Mouse (Mus musculus) frontal cortex, postnatal 10 days (tissue): ENCODE results near the gene Aldh1l1.

Experiments used
- DNase-seq, 2 experiments: peaks; one replicate each; pipeline ENCODE4 v3.0.0; 2022; ENCODE audit warnings: low spot score in 2 of 2, mixed read lengths in 1 of 2

Aldh1l1 gene

DNA sequence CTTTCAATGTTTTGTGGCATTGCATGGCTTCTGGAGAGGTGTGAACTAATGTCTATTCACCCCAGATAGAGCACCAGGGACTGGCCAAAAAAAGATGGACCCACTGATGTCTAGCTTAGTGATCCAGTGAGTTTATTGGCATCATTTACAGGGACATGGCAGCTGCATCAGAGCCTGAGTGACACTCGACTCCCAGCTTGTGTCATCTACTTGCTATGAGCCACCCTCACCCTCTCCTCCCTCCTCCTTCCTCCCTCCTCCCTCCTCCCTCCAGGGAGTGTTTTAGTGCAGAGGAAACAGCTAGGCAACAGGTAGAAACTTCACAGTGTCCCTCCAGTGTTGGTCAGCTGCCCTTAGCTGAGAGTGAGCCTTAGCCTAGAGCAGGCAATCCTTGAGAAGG lies 108.7 kb downstream of the Aldh1l1 start:
- DNase-seq = no peak

DNA sequence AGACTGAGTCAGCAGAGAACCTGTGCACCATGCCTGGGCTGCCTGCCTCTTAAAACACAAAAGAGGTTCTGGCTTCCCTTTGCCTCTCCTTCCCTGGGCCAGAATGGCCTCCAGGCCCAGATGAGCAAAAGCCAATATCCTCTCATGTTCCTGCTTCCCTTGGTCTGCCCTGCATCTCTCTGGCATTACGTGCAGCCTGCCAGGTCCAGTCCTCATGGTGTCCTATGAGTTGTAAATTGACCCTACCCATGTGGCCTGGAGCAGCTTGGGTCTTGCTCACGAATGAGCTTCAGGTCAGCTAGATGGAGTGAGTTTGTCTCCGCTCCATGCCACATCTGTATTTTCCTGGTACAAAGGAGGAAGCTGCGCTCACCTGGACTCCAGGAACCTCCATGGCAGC lies 110.8 kb downstream of the Aldh1l1 start:
- no peak for DNase-seq

GRCm38 (mm10) chr6:90597592-90597991 lies 111.4 kb downstream of the Aldh1l1 start:
- DNase-seq = no peak

DNA sequence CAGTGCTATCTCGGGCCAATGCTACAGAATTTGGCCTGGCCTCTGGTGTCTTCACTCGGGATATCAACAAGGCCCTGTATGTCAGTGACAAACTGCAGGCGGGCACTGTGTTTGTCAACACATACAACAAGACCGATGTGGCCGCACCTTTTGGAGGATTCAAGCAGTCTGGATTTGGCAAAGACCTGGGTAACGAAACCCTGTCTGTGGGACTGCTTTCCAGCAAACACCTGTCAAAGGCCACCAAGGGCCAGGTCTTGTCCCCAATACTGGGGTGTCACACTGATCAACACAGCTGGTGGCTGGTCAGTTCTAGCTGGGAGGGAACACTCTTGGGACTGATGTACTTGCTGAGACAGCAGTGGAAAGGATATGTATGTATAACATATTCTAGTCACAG lies 112.0 kb downstream of the Aldh1l1 start:
- no peak for DNase-seq

- no peak for DNase-seq
Measured at GRCm38 (mm10) chr6:90600351-90600750, 114.1 kb downstream of the Aldh1l1 start.

DNA sequence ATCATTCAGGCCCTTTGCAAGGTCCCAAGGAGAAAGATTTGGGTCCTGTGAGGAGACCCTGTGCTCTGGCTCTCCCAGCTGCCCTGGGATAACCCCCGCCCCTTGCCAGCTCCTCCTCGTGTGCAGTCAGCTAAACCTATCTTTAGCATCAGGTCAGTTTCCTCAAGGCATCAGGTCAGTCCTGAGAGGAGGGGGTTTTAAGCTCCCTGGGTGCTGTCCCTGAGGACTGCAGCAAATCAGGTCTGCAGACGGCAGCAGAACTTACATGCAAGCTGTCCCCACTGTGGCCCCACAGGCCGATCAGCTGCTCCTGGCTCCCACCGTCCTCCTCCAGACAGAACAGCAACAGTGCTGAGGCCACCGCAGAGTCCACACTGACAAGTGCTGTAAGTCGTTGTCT lies 115.5 kb downstream of the Aldh1l1 start:
- no peak for DNase-seq

DNA sequence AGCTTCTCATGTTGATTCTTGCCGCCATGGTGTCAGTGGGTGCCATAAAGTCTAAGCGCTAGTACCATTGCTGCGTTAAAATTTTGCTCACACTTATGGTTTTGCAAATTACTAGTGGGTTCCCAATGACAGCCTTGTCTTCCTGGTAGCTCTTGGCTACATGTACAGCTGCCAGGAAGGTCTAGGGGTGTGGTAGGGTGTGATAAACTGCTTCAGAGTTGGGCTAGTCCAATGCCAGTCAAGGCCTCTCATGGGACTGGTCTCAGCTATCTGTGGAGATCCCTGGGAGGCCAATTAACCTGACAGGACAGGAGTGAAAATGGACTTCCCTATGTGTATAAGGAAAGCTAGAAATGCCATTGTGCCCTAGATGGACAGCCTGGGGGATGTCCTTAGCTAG lies 116.1 kb downstream of the Aldh1l1 start:
- DNase-seq = no peak

- no peak for DNase-seq
Measured at GRCm38 (mm10) chr6:90603126-90603525, 116.9 kb downstream of the Aldh1l1 start.

DNA sequence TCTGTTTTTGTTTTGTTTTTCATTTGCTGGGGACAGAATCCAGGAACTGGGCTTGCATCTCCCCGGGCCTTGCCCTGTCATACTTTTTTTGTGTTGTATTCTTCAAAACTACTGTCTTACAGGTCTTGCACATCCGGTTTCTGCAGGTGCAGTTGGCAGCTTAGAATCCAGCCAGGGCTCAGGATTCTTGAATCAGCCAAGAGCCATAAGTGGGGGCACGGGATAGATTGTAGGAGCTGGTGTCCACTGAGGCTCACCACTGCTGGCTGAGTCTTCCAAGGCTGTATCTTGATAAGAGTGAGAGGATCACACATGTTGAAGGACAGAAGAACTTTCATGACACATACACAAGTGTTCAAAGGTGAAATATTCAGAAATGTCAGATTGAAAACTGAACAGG lies 117.9 kb downstream of the Aldh1l1 start:
- DNase-seq = no peak

DNA sequence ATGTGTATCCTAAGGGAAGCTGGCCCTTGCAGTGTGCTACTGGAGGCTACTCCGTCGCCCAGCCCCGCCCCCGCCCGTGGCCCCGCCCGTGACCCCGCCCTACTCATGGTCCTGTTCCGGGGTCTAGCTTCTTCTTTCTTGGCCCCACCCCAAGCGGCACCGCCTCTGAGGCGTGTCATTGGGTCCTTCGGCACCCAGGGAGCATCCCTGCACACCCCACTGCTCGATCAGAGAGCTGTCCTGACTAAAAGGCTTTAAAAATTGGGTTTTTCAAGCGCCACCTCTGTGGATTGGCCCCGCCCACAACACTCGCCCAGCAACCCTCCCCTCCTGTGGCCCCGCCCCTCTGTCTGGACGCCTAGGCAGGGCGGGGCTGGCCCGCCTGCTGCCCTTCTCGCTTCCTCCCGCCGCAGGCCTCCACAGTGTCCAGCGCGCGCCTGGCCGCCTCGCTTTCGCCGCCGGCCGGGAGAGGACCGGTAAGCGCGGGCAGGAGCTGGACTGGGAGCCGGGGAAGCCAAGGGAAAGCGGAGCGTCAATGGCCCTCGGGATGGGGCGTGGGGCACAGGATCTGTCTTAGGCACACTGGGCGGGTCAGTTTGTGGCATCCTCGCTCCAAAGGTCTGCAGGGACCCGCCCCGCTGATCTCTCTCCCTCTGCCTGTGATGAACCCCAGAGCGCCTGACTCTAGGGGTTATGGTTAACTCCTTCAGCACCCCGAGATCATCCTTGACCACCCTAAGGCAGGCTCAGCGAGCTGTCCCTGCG lies 118.5 kb downstream of the Aldh1l1 start, which contains the start of gene Slc41a3:
Gene Slc41a3 (plus strand): TSS at position 193 of the 765 bp plus-strand sequence.
- peak; percentile 79 to 82 for DNase-seq

DNA sequence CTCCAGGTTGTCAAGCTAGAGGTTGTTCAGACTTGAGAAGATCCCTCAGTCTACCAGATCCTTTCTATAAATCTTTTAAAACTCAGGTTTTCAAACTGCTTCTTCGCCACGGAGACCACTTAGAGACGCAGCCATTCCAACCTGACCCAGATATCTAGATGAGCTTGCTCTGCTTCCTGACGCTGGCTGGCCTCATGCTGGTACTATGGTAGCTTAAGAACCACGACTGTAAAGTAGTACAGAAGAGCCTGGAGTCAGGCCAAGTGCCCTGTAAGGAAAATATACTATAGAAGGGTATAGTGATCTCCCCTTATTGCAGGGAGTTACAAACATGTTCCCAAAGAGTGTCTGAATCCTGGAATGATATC lies 119.1 kb downstream of the Aldh1l1 start:
- no peak for DNase-seq

- DNase-seq = peak in 1 of 2 experiments; percentile 57
Measured at GRCm38 (mm10) chr6:90606538-90606937, 120.3 kb downstream of the Aldh1l1 start.

DNA sequence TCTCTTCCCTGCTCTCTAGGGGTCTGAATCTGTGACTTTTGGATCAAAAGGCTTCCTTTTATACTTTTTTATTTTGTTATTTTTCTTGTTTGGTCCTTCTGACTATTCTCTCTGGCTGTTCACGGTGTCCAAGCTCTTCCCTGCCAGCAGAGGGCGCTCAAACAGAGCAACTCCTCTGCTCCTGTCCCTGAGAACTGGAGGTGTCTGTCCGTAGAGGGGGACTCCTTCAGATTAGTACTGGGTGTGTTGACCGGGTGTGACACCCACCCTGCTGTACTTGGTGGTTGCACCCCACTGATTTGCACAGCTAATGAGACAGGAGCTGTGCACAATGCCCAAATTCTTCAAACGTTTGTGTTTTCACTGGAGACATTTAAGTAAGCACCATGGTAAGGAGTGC lies 121.0 kb downstream of the Aldh1l1 start:
- peak in 1 of 2 experiments; percentile 54 for DNase-seq

DNA sequence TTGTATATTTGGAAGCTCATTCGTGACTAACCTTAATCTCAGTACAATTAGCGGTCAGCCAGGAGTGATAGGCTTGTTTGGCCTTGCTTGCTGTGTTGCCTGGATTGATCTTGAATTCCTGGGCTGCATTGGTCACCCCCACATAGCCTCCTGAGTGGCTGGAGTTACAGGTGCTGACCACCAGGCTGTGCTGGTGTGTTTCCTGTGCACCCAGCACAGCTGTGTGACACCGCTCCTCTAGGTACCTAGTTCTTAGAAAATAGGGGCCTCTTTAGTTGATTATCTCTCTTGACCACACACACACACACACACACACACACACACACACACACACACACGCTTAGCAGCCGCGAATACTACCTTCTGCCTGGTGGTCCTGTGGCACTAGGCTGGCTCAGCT lies 122.0 kb downstream of the Aldh1l1 start:
- no peak for DNase-seq

DNA sequence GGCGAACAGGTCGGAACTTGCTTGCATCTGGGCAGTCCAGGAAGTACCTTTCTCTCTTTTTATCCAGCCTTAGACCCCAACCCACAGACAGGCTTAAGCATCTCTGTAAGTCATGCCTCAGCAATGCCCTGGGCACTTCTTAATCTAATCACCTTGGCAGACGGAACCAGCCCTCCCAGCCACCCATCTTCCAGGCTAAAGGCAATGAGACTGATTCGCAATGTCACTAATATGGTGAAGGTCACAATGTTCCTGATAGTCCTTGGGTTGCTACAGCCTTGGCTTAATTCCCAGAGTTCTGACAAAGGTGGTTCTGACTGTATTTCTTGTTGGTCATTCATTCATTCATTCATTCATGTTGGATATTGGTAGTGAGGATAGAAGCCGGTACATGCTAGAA lies 124.0 kb downstream of the Aldh1l1 start:
- DNase-seq = no peak

DNA sequence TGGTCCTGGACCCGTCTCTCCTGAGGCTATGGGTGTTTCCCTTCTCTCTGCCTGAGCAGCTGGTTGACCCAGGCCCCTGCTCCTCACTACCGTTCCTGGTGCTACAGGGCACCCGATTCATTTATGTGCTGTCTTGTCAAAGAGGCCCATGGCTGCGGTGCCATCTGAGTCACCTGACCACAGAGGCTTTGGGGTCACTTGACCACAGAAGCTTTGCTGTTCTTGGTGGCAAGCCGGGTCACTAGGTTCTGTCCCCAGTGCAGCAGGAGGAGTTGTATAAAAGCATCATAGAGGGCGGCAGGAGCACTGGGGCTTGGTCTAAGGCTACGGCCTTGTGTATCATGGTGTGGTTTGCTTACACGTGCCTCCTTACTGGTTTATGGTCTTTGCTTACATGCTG lies 127.0 kb downstream of the Aldh1l1 start:
- DNase-seq = no peak

GRCm38 (mm10) chr6:90615362-90615761 lies 129.1 kb downstream of the Aldh1l1 start:
- no peak for DNase-seq

DNA sequence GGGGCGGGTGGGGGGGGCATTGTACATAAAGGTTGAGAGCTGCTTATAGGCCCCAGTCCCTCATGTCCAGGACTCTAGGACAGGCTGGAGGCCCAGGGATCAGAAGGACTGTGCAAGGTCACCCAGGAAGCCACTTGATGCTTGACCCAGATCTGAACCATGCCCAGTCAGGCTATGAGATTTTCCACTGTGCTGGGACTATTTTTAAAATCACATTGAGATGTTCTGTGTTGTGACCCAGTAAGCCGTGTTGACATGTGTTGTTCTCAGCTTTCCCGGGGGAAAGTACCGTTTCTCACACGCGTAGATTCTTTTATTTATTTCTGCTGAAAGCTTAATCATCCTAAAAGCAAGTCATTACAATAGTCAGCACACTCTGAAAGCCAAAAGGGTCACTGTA lies 129.8 kb downstream of the Aldh1l1 start:
- no peak for DNase-seq

GRCm38 (mm10) chr6:90616481-90616880 lies 130.3 kb downstream of the Aldh1l1 start:
- DNase-seq = no peak

DNA sequence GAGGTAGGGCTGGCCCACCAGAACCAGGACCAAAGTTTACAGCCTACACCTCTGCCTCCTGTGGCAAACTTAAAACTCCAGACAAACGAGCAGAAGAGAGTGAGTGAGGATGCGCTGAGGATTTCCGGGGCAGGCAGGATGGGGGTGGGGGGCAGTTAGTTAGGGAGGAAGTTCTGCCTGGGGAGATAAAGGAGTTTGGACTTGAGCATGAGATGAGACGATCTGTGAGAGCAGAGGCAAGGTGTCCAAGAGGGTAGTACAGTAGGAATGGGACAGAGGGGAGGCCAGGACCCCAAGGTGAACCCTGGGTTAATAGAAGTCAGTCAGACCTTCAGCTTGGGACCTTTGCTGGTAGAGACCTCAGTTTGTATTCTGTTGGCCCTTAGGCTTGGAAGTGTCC lies 132.0 kb downstream of the Aldh1l1 start:
- DNase-seq = no peak

DNA sequence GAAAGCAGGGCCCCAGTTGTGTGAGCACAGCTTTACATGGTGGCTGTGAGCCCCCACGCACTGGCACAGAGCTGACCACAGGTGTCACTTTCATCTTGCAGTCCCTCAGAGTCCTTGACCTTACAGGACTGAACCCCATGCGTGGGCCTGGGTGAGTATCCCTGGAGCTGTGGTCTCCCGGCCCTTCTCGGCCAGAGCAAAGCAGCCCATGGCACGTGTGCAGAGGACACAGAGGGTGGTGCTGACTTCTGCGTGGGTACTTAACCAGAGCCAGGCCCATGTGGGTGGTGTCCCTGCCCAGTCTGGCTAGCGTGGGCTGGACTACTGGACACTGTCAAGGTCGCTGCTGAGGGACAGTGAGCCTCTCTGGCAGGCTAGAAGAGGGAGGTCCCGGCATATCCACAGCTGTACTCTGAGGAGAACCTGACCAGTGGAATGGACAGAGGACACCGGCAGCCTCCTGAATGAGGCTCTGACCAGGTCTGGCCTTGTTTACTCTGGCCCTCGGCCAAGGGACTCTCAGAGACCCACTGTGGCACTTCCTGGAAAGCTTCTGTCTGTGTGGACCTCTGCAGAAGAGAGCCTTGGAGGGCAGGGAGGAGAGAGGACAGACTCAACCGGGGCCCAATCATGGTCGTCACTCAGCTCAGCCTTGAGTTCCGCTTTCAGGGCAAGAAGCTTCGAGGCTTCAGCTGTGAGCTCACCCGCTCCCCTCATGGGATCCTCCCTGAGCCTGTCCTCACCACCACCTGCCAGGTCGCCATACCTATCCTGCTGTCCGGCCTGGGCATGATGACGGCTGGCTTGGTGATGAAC lies 132.8 kb downstream of the Aldh1l1 start:
- DNase-seq = no peak

DNA sequence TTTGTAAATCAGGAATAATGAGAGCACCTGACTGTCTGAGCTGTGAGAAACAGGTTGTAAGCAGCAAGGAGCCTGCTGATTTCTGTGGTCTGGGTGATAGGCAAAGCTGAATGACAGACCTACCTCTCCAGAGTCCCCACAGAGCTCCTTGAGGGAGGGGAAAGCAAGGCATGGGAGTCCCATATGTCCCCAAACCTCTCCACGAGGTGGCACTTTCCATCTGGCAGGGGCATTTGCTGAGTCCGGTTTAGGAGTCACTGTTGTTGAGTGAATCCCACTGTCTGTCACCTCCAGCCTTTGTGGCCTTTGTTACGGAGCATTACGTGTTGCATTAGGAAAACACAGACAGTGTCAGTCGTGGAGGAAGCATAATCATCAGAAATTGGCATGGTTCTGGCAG lies 133.7 kb downstream of the Aldh1l1 start:
- no peak for DNase-seq
